Mouse (Mus musculus) retina, embryonic 14.5 days (tissue): ENCODE results near the gene Cd3eap.
A peak's percentile ranks its signal among the peaks of the same experiment; 100 is the strongest.

ENCODE experiments used
- DNase-seq: peaks from one replicate; pipeline ENCODE4 v3.0.0-alpha.2; 2015; ENCODE audit warnings: low spot score

Gene Cd3eap

GRCm38 (mm10) chr7:19361720-19362119, 2.4 kb upstream of the Cd3eap start:
- DNase-seq: peak; percentile 79

- DNase-seq: peak; percentile 87
Observed at GRCm38 (mm10) chr7:19360944-19361343, 1.7 kb upstream of the Cd3eap start.

GRCm38 (mm10) chr7:19359892-19360641, 784 bp upstream of the Cd3eap start:
- DNase-seq: peak; percentile 87

- no peak for DNase-seq
Observed at GRCm38 (mm10) chr7:19358634-19359033, 649 bp downstream of the Cd3eap start.

GRCm38 (mm10) chr7:19357381-19358375, 1.6 kb downstream of the Cd3eap start:
- no peak for DNase-seq

- no peak for DNase-seq
Observed at GRCm38 (mm10) chr7:19356311-19356710, 3.0 kb downstream of the Cd3eap start.

- DNase-seq: no peak
Observed at GRCm38 (mm10) chr7:19354991-19355390, 4.3 kb downstream of the Cd3eap start.

- DNase-seq: no peak
Observed at GRCm38 (mm10) chr7:19350221-19350620, 9.1 kb downstream of the Cd3eap start.

- no peak for DNase-seq
Observed at GRCm38 (mm10) chr7:19349188-19349915, 9.9 kb downstream of the Cd3eap start.

- DNase-seq: peak; percentile 97
Observed at GRCm38 (mm10) chr7:19344938-19345471, 14.3 kb downstream of the Cd3eap start.

- DNase-seq: no peak
Observed at GRCm38 (mm10) chr7:19344237-19344847, 14.9 kb downstream of the Cd3eap start, which contains the start of gene Ercc1. Gene Ercc1 (plus strand): TSS chr7:19344778.

GRCm38 (mm10) chr7:19343210-19343808, 16.0 kb downstream of the Cd3eap start:
- peak; percentile 95 for DNase-seq

- peak; percentile 94 for DNase-seq
Observed at GRCm38 (mm10) chr7:19342481-19343027, 16.7 kb downstream of the Cd3eap start.

GRCm38 (mm10) chr7:19341761-19342409, 17.4 kb downstream of the Cd3eap start:
- DNase-seq: peak; percentile 27

- no peak for DNase-seq
Observed at GRCm38 (mm10) chr7:19341250-19341649, 18.0 kb downstream of the Cd3eap start.

- no peak for DNase-seq
Observed at GRCm38 (mm10) chr7:19338596-19338995, 20.7 kb downstream of the Cd3eap start.

- no peak for DNase-seq
Observed at GRCm38 (mm10) chr7:19338060-19338459, 21.2 kb downstream of the Cd3eap start.

GRCm38 (mm10) chr7:19337122-19337521, 22.2 kb downstream of the Cd3eap start:
- no peak for DNase-seq

- no peak for DNase-seq
Observed at GRCm38 (mm10) chr7:19335583-19335982, 23.7 kb downstream of the Cd3eap start.
